ENCODE assay signal across 8 mouse cellular contexts in the genomic region with DNA sequence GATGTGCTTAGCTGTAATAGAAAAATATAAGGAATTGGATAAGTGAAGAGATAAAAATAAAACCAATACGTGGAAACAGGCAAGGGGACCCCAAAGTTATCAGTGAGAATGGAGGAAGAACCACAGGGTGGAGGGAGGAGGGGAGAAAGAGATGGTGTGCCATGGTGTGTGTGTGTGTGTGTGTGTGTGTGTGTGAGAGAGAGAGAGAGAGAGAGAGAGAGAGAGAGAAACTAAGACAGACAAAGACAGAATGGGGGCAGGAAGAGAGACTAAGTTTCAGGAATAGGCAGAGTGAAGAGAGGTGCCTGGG. TPM values are rescaled to one million over a fixed set of nuclear protein-coding genes. Genes with fewer than 3 reads are reported as not detected.
DNase-seq lines count a peak whose midpoint lies in the region; ATAC-seq and TF ChIP-seq lines count a peak whose summit lies in the region.

No protein-coding gene starts in this region.

- peak overlapping the region; percentile 31 for H3ac ChIP-seq in myocyte (ENCODE audit: control insufficient read depth, insufficient read length)

- H3K4me2 ChIP-seq in embryonic facial prominence, embryonic 13.5 days = peak overlapping the region; percentile 77
- peak overlapping the region; percentile 93 for H3K4me2 ChIP-seq in intestine, embryonic 16.5 days (ENCODE audit: low read depth, low read length)
- H3K4me2 ChIP-seq in myocyte (ENCODE audit: low read depth) = peak overlapping the region; percentile 94

- no peak for TF ChIP-seq CTCF in layer of hippocampus, adult 2 months (conservative IDR thresholded peaks at IDR 0.05)

- no peaks in the 10 kb centered on the region for H3K27me3 ChIP-seq in embryonic facial prominence, embryonic 13.5 days
- no peaks in the 10 kb centered on the region for H3K27me3 ChIP-seq in intestine, embryonic 16.5 days (replicated peaks; ENCODE audit: control insufficient read depth, insufficient read depth, low read length)
- H3K27me3 ChIP-seq in myocyte (ENCODE audit: control insufficient read depth, insufficient read depth, insufficient read length) = no peaks in the 10 kb centered on the region

- H3K36me3 ChIP-seq in embryonic facial prominence, embryonic 13.5 days = no peaks in the 10 kb centered on the region
- H3K36me3 ChIP-seq in intestine, embryonic 16.5 days (ENCODE audit: control insufficient read depth, insufficient read depth, low read length) = no peaks in the 10 kb centered on the region
- H3K36me3 ChIP-seq in myocyte (ENCODE audit: control insufficient read depth, insufficient read depth) = no peaks in the 10 kb centered on the region

- H3K9ac ChIP-seq in embryonic facial prominence, embryonic 13.5 days = peak overlapping the region; percentile 82
- H3K9ac ChIP-seq in intestine, embryonic 16.5 days (ENCODE audit: low read depth, low read length) = peak overlapping the region; percentile 75

- TF ChIP-seq POLR2A in myocyte (IDR thresholded peaks at IDR 0.05; ENCODE audit: insufficient read length, low read depth) = no peak

- WGBS in embryonic facial prominence, embryonic 13.5 days = 14% methylated on average over 1 of the region's 1 CpGs
- WGBS in intestine, embryonic 16.5 days = 26% methylated on average over 1 of the region's 1 CpGs

- H3K4me1 ChIP-seq in embryonic facial prominence, embryonic 13.5 days = peaks cover 12% of the 10 kb centered on the region
- no peaks in the 10 kb centered on the region; the same call in 1 of the 2 replicates for H3K4me1 ChIP-seq in intestine, embryonic 16.5 days (ENCODE audit: control insufficient read depth, insufficient read depth, low read length)

- peak overlapping the region; percentile 76 for H3K27ac ChIP-seq in layer of hippocampus, adult 2 months
- H3K27ac ChIP-seq in embryonic facial prominence, embryonic 13.5 days = peak overlapping the region; percentile 96
- H3K27ac ChIP-seq in intestine, embryonic 16.5 days (ENCODE audit: low read length) = peak overlapping the region; percentile 77; the same call in 1 of the 2 replicates

- no peak for DNase-seq in layer of hippocampus, adult 2 months (ENCODE audit: low spot score in 2 of 2)
- no peak for DNase-seq in layer of hippocampus, adult 9-11 months
- DNase-seq in frontal cortex, postnatal 10 days (ENCODE audit: low spot score in 2 of 2) = no peak
- DNase-seq in layer of hippocampus, adult 9-10 months (ENCODE audit: low spot score) = no peak
- DNase-seq in embryo, embryonic 9.5 days (ENCODE audit: extremely low spot score) = no peak

- ATAC-seq in embryonic facial prominence, embryonic 13.5 days (ENCODE audit: insufficient number of reproducible peaks, insufficient read depth, low FRiP score, low TSS enrichment, low read depth) = no peak
- ATAC-seq in intestine, embryonic 16.5 days = no peak; the same call in 1 of the 2 replicates

- H3K79me2 ChIP-seq in myocyte (ENCODE audit: control insufficient read depth, insufficient read depth) = no peaks in the 10 kb centered on the region

- no peaks in the 10 kb centered on the region for H3K9me3 ChIP-seq in embryonic facial prominence, embryonic 13.5 days
- H3K9me3 ChIP-seq in intestine, embryonic 16.5 days (ENCODE audit: control insufficient read depth, low read length) = no peaks in the 10 kb centered on the region

- H3K4me3 ChIP-seq in layer of hippocampus, adult 2 months = peak overlapping the region; percentile 65
- H3K4me3 ChIP-seq in embryonic facial prominence, embryonic 13.5 days = peak overlapping the region; percentile 54
- H3K4me3 ChIP-seq in intestine, embryonic 16.5 days (ENCODE audit: low read length) = peak overlapping the region; percentile 62
- peak overlapping the region; percentile 55 for H3K4me3 ChIP-seq in myocyte

TF ChIP-seq in myocyte, 11 proteins besides CTCF, POLR2A, EP300 and RAD21:
- TF ChIP-seq MYOG (IDR thresholded peaks at IDR 0.05; ENCODE audit: control insufficient read depth in 1 of 3, insufficient read depth in 1 of 3, insufficient read length in 2 of 3, low read depth in 2 of 3) = no peak
- TF ChIP-seq TCF3 (IDR thresholded peaks at IDR 0.05; ENCODE audit: insufficient read length, low read depth) = no peak
- TF ChIP-seq TCF12 (IDR thresholded peaks at IDR 0.05; ENCODE audit: insufficient read depth, poor library complexity, severe bottlenecking) = no peak
- TF ChIP-seq USF1 (IDR thresholded peaks at IDR 0.05; ENCODE audit: low read depth) = no peak
- no peak for TF ChIP-seq E2F4 (IDR thresholded peaks at IDR 0.05; ENCODE audit: insufficient read depth)
- TF ChIP-seq MAX (IDR thresholded peaks at IDR 0.05; ENCODE audit: low read depth) = no peak
- TF ChIP-seq MYOD1 (IDR thresholded peaks at IDR 0.05; ENCODE audit: control insufficient read depth in 1 of 3, insufficient read length in 2 of 3, low read depth in 2 of 3) = no peak

RNA-seq across cellular contexts. Expression of gene Sertad2, which starts 11.4 kb away (rescaled TPM):
- total RNA-seq in layer of hippocampus, adult 2 months (2021) = 10 to 100 TPM; 21.5 to 25.6 TPM
- 40.5 and 47.9 TPM in 2 replicates for polyA plus RNA-seq in embryonic facial prominence, embryonic 13.5 days (2015; fragmentation: Nextera tagmentation; extraction: Ambion mirVana)
- 41.3 and 43.2 TPM in 2 replicates for polyA plus RNA-seq in intestine, embryonic 16.5 days (2015; fragmentation: Nextera tagmentation; extraction: Ambion mirVana)
- polyA plus RNA-seq in myocyte (2012; fragmentation: generic; extraction: Trizol) = 20.9 TPM
